Mouse (Mus musculus) v-Abl transformed pro-B cells (cell line): ENCODE results near the gene Bak1.

ENCODE experiments used
- in situ Hi-C, 2 experiments: fragments of 400-800 bp; cut with MboI; formaldehyde crosslinking; loops; one replicate each; pipeline ENCODE4 v1.15.1; 2025; ENCODE audit not compliant: unreplicated experiment in 2 of 2

Bak1 gene

GRCm38 (mm10) chr17:27027460-27028283 lies 1.1 kb downstream of the Bak1 start:
- in situ Hi-C loops = loop anchor here in 1 of 2 experiments (25.0 kb wide), 1 partner anchor 1485 kb away; the partner anchor contains the start of gene Fkbp5

- in situ Hi-C loops = loop anchor here in 1 of 2 experiments (25.0 kb wide), 1 partner anchor 1486 kb away; the partner anchor contains the start of gene Fkbp5
These were observed 2.9 kb downstream of the Bak1 start for GRCm38 (mm10) chr17:27025951-27026350.

GRCm38 (mm10) chr17:27025326-27025902 lies 3.4 kb downstream of the Bak1 start:
- in situ Hi-C loops = loop anchor here in 1 of 2 experiments (25.0 kb wide), 1 partner anchor 1487 kb away; the partner anchor contains the start of gene Fkbp5

- in situ Hi-C loops = loop anchor here in 1 of 2 experiments (25.0 kb wide), 1 partner anchor 236 kb away; the partner anchor contains the start of gene Bnip1
These were observed 5.5 kb downstream of the Bak1 start for GRCm38 (mm10) chr17:27023342-27023741.

GRCm38 (mm10) chr17:27021736-27022135 lies 7.1 kb downstream of the Bak1 start:
- in situ Hi-C loops = loop anchor here in 1 of 2 experiments (25.0 kb wide), 1 partner anchor 234 kb away; the partner anchor contains the start of gene Bnip1

- in situ Hi-C loops = loop anchor here in 1 of 2 experiments (25.0 kb wide), 1 partner anchor 234 kb away; the partner anchor contains the start of gene Bnip1
These were observed 7.7 kb downstream of the Bak1 start for GRCm38 (mm10) chr17:27021076-27021475.

- in situ Hi-C loops = loop anchor here in 1 of 2 experiments (25.0 kb wide), 1 partner anchor 231 kb away; the partner anchor contains the start of gene Bnip1
These were observed 10.1 kb downstream of the Bak1 start for GRCm38 (mm10) chr17:27018555-27019196.

- in situ Hi-C loops = loop anchor here in 1 of 2 experiments (25.0 kb wide), 1 partner anchor 231 kb away; the partner anchor contains the start of gene Bnip1
These were observed 11.0 kb downstream of the Bak1 start for GRCm38 (mm10) chr17:27017564-27018499.

- in situ Hi-C loops = loop anchor here in 1 of 2 experiments (25.0 kb wide), 1 partner anchor 226 kb away; the partner anchor contains the start of gene Bnip1
These were observed 15.9 kb downstream of the Bak1 start for GRCm38 (mm10) chr17:27012909-27013308.

GRCm38 (mm10) chr17:27011998-27012672 lies 16.7 kb downstream of the Bak1 start:
- in situ Hi-C loops = loop anchor here in 1 of 2 experiments (25.0 kb wide), 1 partner anchor 225 kb away; the partner anchor contains the start of gene Bnip1

- in situ Hi-C loops = loop anchor here in 1 of 2 experiments (25.0 kb wide), 1 partner anchor 224 kb away; the partner anchor contains the start of gene Bnip1
These were observed 17.6 kb downstream of the Bak1 start for GRCm38 (mm10) chr17:27011167-27011566.

- in situ Hi-C loops = loop anchor here (10.0 to 25.0 kb wide), 4 partner anchors 113 to 533 kb away; partner anchors contain the start of gene Bnip1 (in 1 of the 2)
These were observed 20.5 kb downstream of the Bak1 start for GRCm38 (mm10) chr17:27008277-27008676.

GRCm38 (mm10) chr17:27005644-27006043 lies 23.2 kb downstream of the Bak1 start:
- in situ Hi-C loops = loop anchor here (10.0 to 25.0 kb wide), 4 partner anchors 111 to 531 kb away; partner anchors contain the start of gene Bnip1 (in 1 of the 2)

GRCm38 (mm10) chr17:27004903-27005485 lies 23.8 kb downstream of the Bak1 start:
- in situ Hi-C loops = loop anchor here (5.0 to 25.0 kb wide), 5 partner anchors 73 to 530 kb away; partner anchors contain the start of genes Bnip1 (in 1 of the 2) and Phf1 (in 1 of the 2)

- in situ Hi-C loops = loop anchor here (5.0 to 25.0 kb wide), 5 partner anchors 72 to 530 kb away; partner anchors contain the start of genes Bnip1 (in 1 of the 2) and Phf1 (in 1 of the 2)
These were observed 24.4 kb downstream of the Bak1 start for GRCm38 (mm10) chr17:27004431-27004830.

GRCm38 (mm10) chr17:27001889-27002288 lies 26.9 kb downstream of the Bak1 start:
- in situ Hi-C loops = loop anchor here (5.0 to 25.0 kb wide), 5 partner anchors 70 to 527 kb away; partner anchors contain the start of genes Bnip1 (in 1 of the 2) and Phf1 (in 1 of the 2)

GRCm38 (mm10) chr17:27001151-27001550 lies 27.7 kb downstream of the Bak1 start:
- in situ Hi-C loops = loop anchor here (5.0 to 25.0 kb wide), 5 partner anchors 69 to 526 kb away; partner anchors contain the start of genes Bnip1 (in 1 of the 2) and Phf1 (in 1 of the 2)
